Mouse (Mus musculus) ES-E14 (cell line): ENCODE results near the gene Prss48. TPM values are rescaled to one million over a fixed set of nuclear protein-coding genes. Genes with fewer than 3 reads are reported as not detected.

Experiments used
- DNase-seq: peaks from one replicate; pipeline ENCODE4 v3.0.0-alpha.2; 2013; ENCODE audit warnings: low read depth, low spot score
- H3K27ac ChIP-seq: 2 replicates; pipeline ENCODE4 v1.5.1; 2012; ENCODE audit warnings: low read depth, mild to moderate bottlenecking, low read length, moderate library complexity, mixed read lengths; ENCODE audit not compliant: poor library complexity, insufficient read depth, severe bottlenecking
- H3K36me3 ChIP-seq: 2 replicates; pipeline ENCODE4 v1.6.1; 2012; ENCODE audit warnings: mild to moderate bottlenecking, low read length, moderate library complexity, mixed read lengths; ENCODE audit not compliant: control insufficient read depth, poor library complexity, insufficient read depth, severe bottlenecking
- H3K4me1 ChIP-seq, 2 experiments: fragments of 150-350 bp in 1 of 2; sonication (generic) in 1 of 2; 2 replicates each; pipeline ENCODE4 v1.6.1; 2012; ENCODE audit warnings: low read length in 2 of 2, mild to moderate bottlenecking in 1 of 2, mixed read lengths in 1 of 2; ENCODE audit not compliant: control insufficient read depth in 2 of 2, insufficient read depth in 2 of 2, poor library complexity in 1 of 2
- H3K4me3 ChIP-seq, 2 experiments: fragments of 150-350 bp in 1 of 2; sonication (generic) in 1 of 2; 2 replicates each; pipeline ENCODE4 v1.5.1; 2012; ENCODE audit warnings: low read length in 2 of 2, low read depth in 1 of 2, mild to moderate bottlenecking in 1 of 2, mixed read lengths in 1 of 2; ENCODE audit not compliant: insufficient read depth in 1 of 2, poor library complexity in 1 of 2, severe bottlenecking in 1 of 2
- H3K9ac ChIP-seq: 2 replicates; pipeline ENCODE4 v1.6.1; 2012; ENCODE audit warnings: low read depth, mild to moderate bottlenecking, low read length, mixed read lengths; ENCODE audit not compliant: poor library complexity, insufficient read depth, severe bottlenecking
- H3K9me3 ChIP-seq: fragments of 150-350 bp; sonication (generic); 2 replicates; pipeline ENCODE4 v1.6.1; 2012; ENCODE audit warnings: low read depth, mild to moderate bottlenecking, low read length; ENCODE audit not compliant: control insufficient read depth, insufficient read depth
- CHD2 ChIP-seq: IDR thresholded peaks from 2 replicates; pipeline ENCODE4 v1.6.1; 2014; ENCODE audit warnings: mild to moderate bottlenecking, low read depth, low read length, inconsistent platforms
- HCFC1 ChIP-seq: IDR thresholded peaks from 2 replicates; pipeline ENCODE4 v1.6.1; 2012; ENCODE audit warnings: low read length, inconsistent platforms, borderline replicate concordance; ENCODE audit not compliant: insufficient read depth
- MAFK ChIP-seq: IDR thresholded peaks from 2 replicates; pipeline ENCODE4 v1.6.1; 2014; ENCODE audit warnings: mild to moderate bottlenecking, low read depth, low read length, inconsistent platforms; ENCODE audit not compliant: insufficient read depth
- ZC3H11A ChIP-seq: IDR thresholded peaks from 2 replicates; pipeline ENCODE4 v1.6.1; 2012; ENCODE audit warnings: low read depth, mild to moderate bottlenecking, inconsistent platforms, low read length, borderline replicate concordance
- ZNF384 ChIP-seq: IDR thresholded peaks from 2 replicates; pipeline ENCODE4 v1.6.1; 2012; ENCODE audit warnings: low read depth, low read length, inconsistent platforms
- in situ Hi-C, 2 experiments: fragments of 600-800 bp; cut with MboI; formaldehyde crosslinking; loops; one replicate each; pipeline ENCODE4 v1.15.1; 2025; ENCODE audit warnings: low sequenced_read_pairs in 2 of 2, inconsistent platforms in 1 of 2; ENCODE audit not compliant: unreplicated experiment in 2 of 2
- total RNA-seq: library from RNA; depleted of rRNA; stranded (reverse); fragments of 300-350 nt; gene quantifications from 2 replicates; pipeline ENCODE4 v1.2.3, GENCODE M21; 2012

Gene Prss48
- total RNA-seq, 1 experiment: 0.36 TPM

GRCm38 (mm10) chr3:86028658-86029375 lies 26.5 kb upstream of the Prss48 start:
- Histone ChIP-seq H3K27ac (no peak overlapping the region), H3K4me3 (no peak overlapping the region), H3K9me3 (no peaks in the 10 kb centered on the region), H3K36me3 (peaks cover 2% of the 10 kb centered on the region; the same call in 1 of the 2 replicates), H3K4me1 (no peaks in the 10 kb centered on the region), H3K9ac (no peak overlapping the region)
- no peak for TF ChIP-seq ZC3H11A
- no peak for TF ChIP-seq MAFK
- no peak for TF ChIP-seq HCFC1
- TF ChIP-seq CHD2: no peak
- TF ChIP-seq ZNF384: no peak
- no peak for DNase-seq
- in situ Hi-C loops: no loop called here

- Histone ChIP-seq H3K9ac (no peak overlapping the region), H3K9me3 (no peaks in the 10 kb centered on the region), H3K4me1 (no peaks in the 10 kb centered on the region), H3K27ac (no peak overlapping the region; the same call in 1 of the 2 replicates), H3K4me3 (peak overlapping the region in 1 of 2 experiments; percentile 31; a peak in 2 of 4 replicates), H3K36me3 (peaks cover 2% of the 10 kb centered on the region; the same call in 1 of the 2 replicates)
- DNase-seq: no peak
- TF ChIP-seq ZC3H11A (no peak), HCFC1 (no peak; the same call in 1 of the 2 replicates), CHD2 (no peak), MAFK (peak; percentile 58), ZNF384 (no peak)
- in situ Hi-C loops: no loop called here
These were observed 23.2 kb upstream of the Prss48 start for GRCm38 (mm10) chr3:86025341-86026137.

GRCm38 (mm10) chr3:86024065-86024795 lies 21.9 kb upstream of the Prss48 start:
- TF ChIP-seq HCFC1: no peak
- TF ChIP-seq CHD2: no peak
- no peak for TF ChIP-seq ZNF384
- no peak for TF ChIP-seq MAFK
- TF ChIP-seq ZC3H11A: no peak
- DNase-seq: no peak
- in situ Hi-C loops: no loop called here

GRCm38 (mm10) chr3:86021651-86022050 lies 19.4 kb upstream of the Prss48 start:
- no peak overlapping the region for H3K9ac ChIP-seq
- H3K36me3 ChIP-seq: no peaks in the 10 kb centered on the region
- TF ChIP-seq HCFC1 (no peak), ZNF384 (no peak), ZC3H11A (no peak), CHD2 (no peak), MAFK (no peak)
- no peak for DNase-seq
- H3K4me3 ChIP-seq: no peak overlapping the region
- no peak overlapping the region for H3K27ac ChIP-seq
- in situ Hi-C loops: no loop called here
- no peaks in the 10 kb centered on the region for H3K4me1 ChIP-seq
- H3K9me3 ChIP-seq: no peaks in the 10 kb centered on the region

More at GRCm38 (mm10) chr3:86024065-86024795, 21.9 kb upstream of the Prss48 start:
- H3K4me1 ChIP-seq: no peaks in the 10 kb centered on the region
- no peak overlapping the region for H3K9ac ChIP-seq
- H3K36me3 ChIP-seq: peaks cover 2% of the 10 kb centered on the region; the same call in 1 of the 2 replicates
- H3K9me3 ChIP-seq: no peaks in the 10 kb centered on the region
- no peak overlapping the region for H3K27ac ChIP-seq
- H3K4me3 ChIP-seq: no peak overlapping the region
